Mouse (Mus musculus) hindbrain, postnatal 0 days (tissue): ENCODE data around the gene Trp53i13. TPM values are rescaled to one million over a fixed set of nuclear protein-coding genes. Genes with fewer than 3 reads are reported as not detected.

ENCODE experiments used
- ATAC-seq: fragments of 200-750 bp; cut with Nextera tagmentation; 2 replicates; pipeline ENCODE4 v1.8.0; 2017; ENCODE audit warnings: mild to moderate bottlenecking, moderate TSS enrichment, moderate library complexity
- DNase-seq: peaks from one replicate; pipeline ENCODE4 v3.0.0-alpha.2; 2015; ENCODE audit warnings: low spot score
- H3K27ac ChIP-seq: fragments of 300-500 bp; sonication (generic); 2 replicates; pipeline ENCODE4 v1.5.1; 2014; ENCODE audit warnings: mild to moderate bottlenecking
- H3K27me3 ChIP-seq: fragments of 300-500 bp; sonication (generic); 2 replicates; pipeline ENCODE4 v1.6.1; 2014; ENCODE audit warnings: low read length, mixed read lengths; ENCODE audit not compliant: insufficient read depth
- H3K36me3 ChIP-seq: fragments of 300-500 bp; sonication (generic); 2 replicates; pipeline ENCODE4 v1.6.1; 2014; ENCODE audit warnings: low read length, mixed read lengths; ENCODE audit not compliant: insufficient read depth
- H3K4me1 ChIP-seq: fragments of 300-500 bp; sonication (generic); 2 replicates; pipeline ENCODE4 v1.6.1; 2014; ENCODE audit warnings: antibody characterized with exemption, low read length, mixed read lengths; ENCODE audit not compliant: insufficient read depth
- H3K4me2 ChIP-seq: fragments of 300-500 bp; sonication (generic); 2 replicates; pipeline ENCODE4 v1.6.1; 2014; ENCODE audit warnings: low read depth, mild to moderate bottlenecking, low read length, moderate library complexity, mixed read lengths
- H3K4me3 ChIP-seq: fragments of 300-500 bp; sonication (generic); 2 replicates; pipeline ENCODE4 v1.5.1; 2014; ENCODE audit warnings: low read length
- H3K9ac ChIP-seq: fragments of 300-500 bp; sonication (generic); replicated peaks from 2 replicates; pipeline ENCODE4 v1.6.1; 2014; ENCODE audit warnings: mild to moderate bottlenecking, low read length, moderate library complexity, mixed read lengths
- H3K9me3 ChIP-seq: fragments of 300-500 bp; sonication (generic); 2 replicates; pipeline ENCODE4 v1.6.1; 2016; ENCODE audit warnings: low read length, mixed read lengths
- CTCF ChIP-seq: IDR thresholded peaks from 2 replicates; pipeline ENCODE4 v1.5.1; 2016; ENCODE audit warnings: antibody characterized with exemption, control low read depth, low read depth
- WGBS: fragments of 180-500 bp; shearing (Covaris S2); extraction: QIAGEN DNeasy Blood & Tissue Kit; methylation state at CpG from one replicate; pipeline ENCODE4 v1.1.7; 2014; 5-methylcytosine and 5-hydroxymethylcytosine counted together
- polyA plus RNA-seq: library from polyadenylated mRNA; unstranded; fragments of >200 nt; fragmentation: Nextera tagmentation; extraction: Ambion mirVana; gene quantifications from 2 replicates; pipeline ENCODE4 v1.2.1, GENCODE M21; 2015
- total RNA-seq: library from RNA; depleted of rRNA; stranded (reverse); fragments of >200 nt; gene quantifications from 2 replicates; pipeline ENCODE4 v1.2.3, GENCODE M21; 2014

The Trp53i13 gene
- total and polyA plus RNA-seq, 2 experiments from 2014 or later = 13.7 to 14.3 TPM

- DNase-seq = peak; percentile 62
- ATAC-seq = no peak; the same call in 1 of the 2 replicates
- Histone ChIP-seq H3K4me2 (peak within 1 kb of the TSS; percentile 94), H3K36me3 (no peaks in the 10 kb centered on the region), H3K27ac (peak within 1 kb of the TSS; percentile 95), H3K27me3 (no peaks in the 10 kb centered on the region), H3K9ac (peak within 1 kb of the TSS; percentile 97), H3K4me1 (peaks cover 38% of the 10 kb centered on the region), H3K9me3 (no peaks in the 10 kb centered on the region), H3K4me3 (peak within 1 kb of the TSS; percentile 93)
- TF ChIP-seq CTCF = peak; percentile 12
- under 1% methylated on average over 50 of the region's 74 CpGs for whole genome bisulfite sequencing
Observed at GRCm38 (mm10) chr11:77493512-77494343, 22.1 kb downstream of the Trp53i13 start, which contains the start of gene Git1. TSS of gene Git1 (plus strand) at chr11:77493562.

GRCm38 (mm10) chr11:77492911-77493332 lies 22.9 kb downstream of the Trp53i13 start:
- H3K4me3 ChIP-seq = peak overlapping the region; percentile 93
- peak overlapping the region; percentile 97 for H3K9ac ChIP-seq
- H3K9me3 ChIP-seq = no peaks in the 10 kb centered on the region
- peak; percentile 41 for TF ChIP-seq CTCF
- ATAC-seq = peak; percentile 76
- H3K4me2 ChIP-seq = peak overlapping the region; percentile 94
- peaks cover 37% of the 10 kb centered on the region for H3K4me1 ChIP-seq
- DNase-seq = peak; percentile 96
- under 1% methylated on average over 30 of the region's 32 CpGs for WGBS
- H3K36me3 ChIP-seq = no peaks in the 10 kb centered on the region
- no peaks in the 10 kb centered on the region for H3K27me3 ChIP-seq
- peak overlapping the region; percentile 95 for H3K27ac ChIP-seq

- Histone ChIP-seq H3K4me1 (peaks cover 40% of the 10 kb centered on the region), H3K4me2 (peak overlapping the region; percentile 94), H3K27ac (peak overlapping the region; percentile 95), H3K4me3 (peak overlapping the region; percentile 93), H3K27me3 (no peaks in the 10 kb centered on the region), H3K36me3 (no peaks in the 10 kb centered on the region), H3K9me3 (no peaks in the 10 kb centered on the region), H3K9ac (peak overlapping the region; percentile 97)
- WGBS = under 1% methylated on average over 18 of the region's 18 CpGs
- DNase-seq = peak; percentile 36
- no peak for TF ChIP-seq CTCF
- no peak for ATAC-seq
Observed at GRCm38 (mm10) chr11:77492311-77492871, 23.4 kb downstream of the Trp53i13 start.

- no peaks in the 10 kb centered on the region for H3K9me3 ChIP-seq
- ATAC-seq (peak; percentile 61), DNase-seq (peak; percentile 74)
- WGBS = under 1% methylated on average over 23 of the region's 23 CpGs
- peak overlapping the region; percentile 94 for H3K4me2 ChIP-seq
- no peaks in the 10 kb centered on the region for H3K36me3 ChIP-seq
- no peak for TF ChIP-seq CTCF
- H3K4me1 ChIP-seq = peaks cover 47% of the 10 kb centered on the region
- H3K27me3 ChIP-seq = no peaks in the 10 kb centered on the region
- peak overlapping the region; percentile 93 for H3K4me3 ChIP-seq
- peak overlapping the region; percentile 97 for H3K9ac ChIP-seq
- H3K27ac ChIP-seq = peak overlapping the region; percentile 95
Observed at GRCm38 (mm10) chr11:77491502-77492291, 24.1 kb downstream of the Trp53i13 start.

- Histone ChIP-seq H3K4me2 (peak overlapping the region; percentile 94), H3K36me3 (no peaks in the 10 kb centered on the region), H3K27me3 (no peaks in the 10 kb centered on the region), H3K9ac (peak overlapping the region; percentile 97; the same call in 1 of the 2 replicates), H3K4me3 (peak overlapping the region; percentile 93), H3K27ac (peak overlapping the region; percentile 95), H3K4me1 (peaks cover 53% of the 10 kb centered on the region), H3K9me3 (no peaks in the 10 kb centered on the region)
- ATAC-seq (peak; percentile 75), DNase-seq (peak; percentile 96)
- TF ChIP-seq CTCF = peak; percentile 99
- WGBS = under 1% methylated on average over 13 of the region's 13 CpGs
Observed at GRCm38 (mm10) chr11:77491123-77491501, 24.7 kb downstream of the Trp53i13 start.

- peak overlapping the region; percentile 92 for H3K9ac ChIP-seq
- WGBS = 60% methylated on average over 6 of the region's 6 CpGs
- TF ChIP-seq CTCF = no peak
- H3K27me3 ChIP-seq = no peaks in the 10 kb centered on the region
- DNase-seq (no peak), ATAC-seq (no peak)
- H3K36me3 ChIP-seq = no peaks in the 10 kb centered on the region
- peak overlapping the region; percentile 94 for H3K4me2 ChIP-seq
- H3K27ac ChIP-seq = peak overlapping the region; percentile 95; the same call in 1 of the 2 replicates
- H3K4me1 ChIP-seq = peaks cover 60% of the 10 kb centered on the region
- peak overlapping the region; percentile 91 for H3K4me3 ChIP-seq
- H3K9me3 ChIP-seq = no peaks in the 10 kb centered on the region
Observed at GRCm38 (mm10) chr11:77490451-77490850, 25.3 kb downstream of the Trp53i13 start.
